Mouse (Mus musculus) adrenal gland, adult 2 months (tissue): ENCODE results near the gene Hist1h3a. TPM values are rescaled to one million over a fixed set of nuclear protein-coding genes. Genes with fewer than 3 reads are reported as not detected.
"Not testable (repeated sequence)": the region's sequence is repeated elsewhere in the genome, so short reads cannot be mapped to it uniquely, and the experiment has no call there.

ENCODE experiments used
- DNase-seq: peaks from one replicate; pipeline ENCODE4 v3.0.0; 2021
- long read RNA-seq: library from polyadenylated mRNA; stranded (forward); transcript quantifications from one replicate; pipeline ENCODE4 v2.0.0, GENCODE M21; 2021
- polyA plus RNA-seq: library from polyadenylated mRNA; depleted of rRNA; stranded (reverse); fragments of >200 nt; gene quantifications from 2 replicates; pipeline ENCODE4 v1.2.3, GENCODE M21; 2012; rRNA removed
- total RNA-seq, 2 experiments: library from RNA; stranded (reverse); gene quantifications; 2 replicates each; pipeline ENCODE4 v1.2.3; 2021

The Hist1h3a gene
- total RNA-seq (10 to 100 TPM; 32.5 to 35.7 TPM), polyA plus RNA-seq (4.2 and 6.6 TPM in 2 replicates)
- long read RNA-seq = 0 reads

- peak; percentile 85 for DNase-seq
Observed at GRCm38 (mm10) chr13:23761871-23762821, at the start of gene Hist1h3a. Gene Hist1h3a, minus strand, starts transcription at chr13:23762386.

GRCm38 (mm10) chr13:23806422-23807052 is 44.4 kb upstream of the Hist1h3a start, which contains the start of gene Slc17a2:
Gene Slc17a2, plus strand, starts transcription at chr13:23806993.
- DNase-seq = no peak

- DNase-seq = no peak
Observed at GRCm38 (mm10) chr13:23804532-23804931, 42.3 kb upstream of the Hist1h3a start.

GRCm38 (mm10) chr13:23799405-23799804 is 37.2 kb upstream of the Hist1h3a start:
- no peak for DNase-seq

- DNase-seq = peak; percentile 41
Observed at GRCm38 (mm10) chr13:23792520-23792919, 30.3 kb upstream of the Hist1h3a start.

GRCm38 (mm10) chr13:23779025-23779424 is 16.8 kb upstream of the Hist1h3a start:
- no peak for DNase-seq

- no peak for DNase-seq
Observed at GRCm38 (mm10) chr13:23778339-23778738, 16.2 kb upstream of the Hist1h3a start.

GRCm38 (mm10) chr13:23772561-23773313 is 10.6 kb upstream of the Hist1h3a start:
- peak; percentile 52 for DNase-seq

- DNase-seq = not testable (repeated sequence)
Observed at GRCm38 (mm10) chr13:23769613-23770012, 7.4 kb upstream of the Hist1h3a start, which contains the start of gene Trim38. Gene Trim38, plus strand, starts transcription at chr13:23769913.

GRCm38 (mm10) chr13:23768834-23769397 is 6.7 kb upstream of the Hist1h3a start:
- no peak for DNase-seq

- DNase-seq = peak; percentile 39
Observed at GRCm38 (mm10) chr13:23766772-23767171, 4.6 kb upstream of the Hist1h3a start.

- DNase-seq = no peak
Observed at GRCm38 (mm10) chr13:23765172-23765513, 3.0 kb upstream of the Hist1h3a start.

- DNase-seq = no peak
Observed at GRCm38 (mm10) chr13:23764324-23765171, 2.4 kb upstream of the Hist1h3a start.

GRCm38 (mm10) chr13:23763586-23764323 is 1.6 kb upstream of the Hist1h3a start, which contains the start of gene Hist1h1a:
Gene Hist1h1a, plus strand, starts transcription at chr13:23763666.
- DNase-seq = peak; percentile 89

- DNase-seq = no peak
Observed at GRCm38 (mm10) chr13:23763242-23763585, 1.0 kb upstream of the Hist1h3a start.

- peak; percentile 98 for DNase-seq
Observed at GRCm38 (mm10) chr13:23760972-23761864, 968 bp downstream of the Hist1h3a start, which contains the start of gene Hist1h4a. Gene Hist1h4a, minus strand, starts transcription at chr13:23761230.

- DNase-seq = no peak
Observed at GRCm38 (mm10) chr13:23760240-23760971, 1.8 kb downstream of the Hist1h3a start.

- no peak for DNase-seq
Observed at GRCm38 (mm10) chr13:23759916-23760239, 2.3 kb downstream of the Hist1h3a start.
